Mouse (Mus musculus): Measurements from ENCODE around the gene Tmem231.

DNA sequence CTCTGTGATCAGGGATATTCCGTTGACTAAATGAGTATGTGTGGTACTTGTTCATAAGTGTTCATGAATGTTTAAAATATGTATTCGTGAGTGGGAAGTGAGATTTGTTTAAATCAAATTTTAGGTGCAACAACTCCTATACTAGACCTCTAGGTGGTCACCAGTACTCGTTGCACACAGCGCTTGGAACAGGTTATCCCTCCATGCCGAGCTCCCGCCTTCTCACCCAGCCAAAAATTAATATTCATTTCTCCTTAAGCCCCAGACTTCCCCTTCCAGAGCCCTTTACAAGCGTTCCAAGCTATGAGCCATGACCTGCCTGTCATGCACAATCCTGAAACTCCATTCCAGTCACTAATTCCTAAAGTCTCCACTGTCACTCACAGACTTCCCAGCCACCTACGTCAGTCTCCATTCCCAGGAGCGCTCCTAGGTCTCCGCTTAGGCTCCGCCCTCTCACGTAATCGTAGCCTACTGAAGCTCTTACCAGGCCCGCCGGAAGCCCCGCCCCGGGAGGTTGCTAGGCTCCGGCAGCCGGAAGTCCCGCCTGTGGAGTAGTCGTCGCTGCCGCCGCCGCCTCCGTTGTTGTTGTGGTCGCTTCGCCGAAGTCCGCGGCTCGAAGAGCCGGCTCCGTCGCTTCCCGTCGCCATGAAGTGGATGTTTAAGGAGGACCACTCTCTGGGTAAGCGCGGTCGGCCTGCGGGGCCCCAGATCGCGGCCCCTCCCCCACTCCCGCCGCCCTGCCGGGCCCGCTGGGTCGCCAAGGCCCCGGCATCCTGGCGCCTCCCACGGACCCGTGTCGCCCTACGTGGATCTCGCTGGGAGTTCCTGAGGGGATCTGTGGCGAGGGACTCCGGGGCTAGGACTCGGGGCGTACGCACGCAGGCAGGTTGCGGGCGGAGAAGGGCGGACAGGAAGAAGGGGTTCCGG lies 6.8 kb upstream of the Tmem231 start, which contains the start of gene Gabarapl2:
- TF ChIP-seq CTCF (IDR thresholded peaks at IDR 0.05; ENCODE audit: extremely low read depth, insufficient read depth, insufficient read length, insufficient replicate concordance) (no peak), POLR2A (IDR thresholded peaks at IDR 0.05; ENCODE audit: low read depth, low read length) (peak; percentile 21; the same call in 1 of the 2 replicates)

All from spleen, adult 2 months (tissue).